Mouse (Mus musculus) inflammation-experienced regulatory T-cells (primary cell): ENCODE measurements around the gene Supt16. TPM values are rescaled to one million over a fixed set of nuclear protein-coding genes. Genes with fewer than 3 reads are reported as not detected.

Experiments used
- polyA plus RNA-seq, 2 experiments: library from polyadenylated mRNA; unstranded; fragments of 100-300 nt; shearing (Covaris generic); gene quantifications; one replicate each; pipeline ENCODE4 v1.2.1; 2017

Supt16 gene
- 10 to 100 TPM; 17.1 to 17.5 TPM for polyA plus RNA-seq

GRCm38 (mm10) chr14:52197156-52197878, at the start of gene Supt16:
Gene Supt16, minus strand, starts transcription at chr14:52197416.

Other genes starting within 250 kb of the Supt16 start
- gene Arhgef40, start 212.7 kb downstream of the Supt16 start, polyA plus RNA-seq: 1 to 10 TPM; 2.4 to 6.8 TPM
- gene Tmem253, start 181.8 kb downstream of the Supt16 start, polyA plus RNA-seq: 1 to 10 TPM; 1.5 TPM
- 10 to 100 TPM; 16.7 to 19.3 TPM for gene Zfp219, start 176.7 kb downstream of the Supt16 start, polyA plus RNA-seq
- gene Olfr221, start 155.0 kb downstream of the Supt16 start, polyA plus RNA-seq: under 1 TPM; 0.13 to 0.33 TPM
- 100 to 1,000 TPM; 398 to 456 TPM for gene Hnrnpc, start 93.4 kb downstream of the Supt16 start, polyA plus RNA-seq
- gene Rpgrip1, start 86.7 kb downstream of the Supt16 start, polyA plus RNA-seq: 1 to 10 TPM; 6.7 to 7.6 TPM
- gene Chd8, start 60.4 kb upstream of the Supt16 start, polyA plus RNA-seq: 10 to 100 TPM; 33.5 to 39.3 TPM
- gene Tox4, start 81.7 kb upstream of the Supt16 start, polyA plus RNA-seq: 10 to 100 TPM; 83.7 to 89.2 TPM
- gene Rab2b, start 82.1 kb upstream of the Supt16 start, polyA plus RNA-seq: 10 to 100 TPM; 14.1 to 25.9 TPM
- gene Mettl3, start 107.7 kb upstream of the Supt16 start, polyA plus RNA-seq: 10 to 100 TPM; 64.7 to 72.9 TPM
- 1 to 10 TPM; 2.9 to 3.8 TPM for gene Sall2, start 131.3 kb upstream of the Supt16 start, polyA plus RNA-seq
- under 1 TPM in 1 of 2 experiments, not detected in 1; 0.78 TPM for gene Olfr1513, start 159.0 kb upstream of the Supt16 start, polyA plus RNA-seq
- not detected for gene Olfr1512, start 181.8 kb upstream of the Supt16 start, polyA plus RNA-seq
- gene Olfr1511, start 200.0 kb upstream of the Supt16 start, polyA plus RNA-seq: 1 to 10 TPM in 1 of 2 experiments, not detected in 1; 1.2 TPM
- under 1 TPM; 0.20 to 0.37 TPM for gene Olfr1510, start 217.0 kb upstream of the Supt16 start, polyA plus RNA-seq
- gene Olfr1509, start 245.6 kb upstream of the Supt16 start, polyA plus RNA-seq: under 1 TPM; 0.28 to 0.29 TPM